Mouse (Mus musculus) bone marrow macrophage, adult 2 months (primary cell): ENCODE results near the gene Zfp341. TPM values are rescaled to one million over a fixed set of nuclear protein-coding genes. Genes with fewer than 3 reads are reported as not detected.

ENCODE experiments used
- H3K27ac ChIP-seq: 2 replicates; pipeline ENCODE4 v1.5.1; 2012; ENCODE audit warnings: low read depth, low read length; ENCODE audit not compliant: insufficient read depth
- H3K4me1 ChIP-seq: 2 replicates; pipeline ENCODE4 v1.6.1; 2012; ENCODE audit warnings: low read length; ENCODE audit not compliant: control insufficient read depth, insufficient read depth
- H3K4me3 ChIP-seq: 2 replicates; pipeline ENCODE4 v1.5.1; 2012; ENCODE audit warnings: mild to moderate bottlenecking, low read length, moderate library complexity; ENCODE audit not compliant: insufficient read depth
- CTCF ChIP-seq: IDR thresholded peaks from 2 replicates; pipeline ENCODE4 v1.5.1; 2012; ENCODE audit warnings: low read depth, mild to moderate bottlenecking, low read length, moderate library complexity
- POLR2A ChIP-seq: IDR thresholded peaks from 2 replicates; pipeline ENCODE4 v1.6.1; 2012; ENCODE audit warnings: mild to moderate bottlenecking, low read depth, low read length, borderline replicate concordance
- polyA plus RNA-seq: library from polyadenylated mRNA; stranded (reverse); fragments of >200 nt; gene quantifications from 2 replicates; pipeline ENCODE4 v1.2.4, GENCODE M21; 2012; ENCODE audit not compliant: missing spikeins, insufficient read depth, insufficient read length

Gene Zfp341
- polyA plus RNA-seq, 1 experiment, result 2.4 TPM

- Histone ChIP-seq H3K4me3 (peak overlapping the region; percentile 95), H3K4me1 (peaks cover 23% of the 10 kb centered on the region), H3K27ac (peak overlapping the region; percentile 31)
- no peak for TF ChIP-seq POLR2A
- no peak for TF ChIP-seq CTCF
Measured at GRCm38 (mm10) chr2:154659070-154659469, 46.0 kb downstream of the Zfp341 start.

- peaks cover 23% of the 10 kb centered on the region for H3K4me1 ChIP-seq
- no peak for TF ChIP-seq POLR2A
- no peak for TF ChIP-seq CTCF
- peak overlapping the region; percentile 31 for H3K27ac ChIP-seq
- H3K4me3 ChIP-seq, result peak overlapping the region; percentile 95
Measured at GRCm38 (mm10) chr2:154659531-154660074, 46.5 kb downstream of the Zfp341 start.

GRCm38 (mm10) chr2:154668680-154669079, 55.6 kb downstream of the Zfp341 start:
- Histone ChIP-seq H3K4me1 (peaks cover 10% of the 10 kb centered on the region), H3K27ac (no peak overlapping the region), H3K4me3 (no peak overlapping the region)
- no peak for TF ChIP-seq POLR2A
- TF ChIP-seq CTCF, result no peak

GRCm38 (mm10) chr2:154670106-154670505, 57.0 kb downstream of the Zfp341 start:
- no peak for TF ChIP-seq POLR2A
- no peak for TF ChIP-seq CTCF
- Histone ChIP-seq H3K4me3 (no peak overlapping the region), H3K4me1 (peaks cover 18% of the 10 kb centered on the region), H3K27ac (no peak overlapping the region)

- H3K27ac ChIP-seq, result no peak overlapping the region
- no peak overlapping the region for H3K4me3 ChIP-seq
- TF ChIP-seq CTCF (no peak), POLR2A (no peak)
- H3K4me1 ChIP-seq, result peaks cover 22% of the 10 kb centered on the region
Measured at GRCm38 (mm10) chr2:154670741-154671140, 57.6 kb downstream of the Zfp341 start.

- no peak overlapping the region for H3K27ac ChIP-seq
- no peak for TF ChIP-seq CTCF
- TF ChIP-seq POLR2A, result no peak
- no peak overlapping the region for H3K4me3 ChIP-seq
- H3K4me1 ChIP-seq, result peaks cover 14% of the 10 kb centered on the region
Measured at GRCm38 (mm10) chr2:154674008-154674407, 60.9 kb downstream of the Zfp341 start.

GRCm38 (mm10) chr2:154676653-154677609, 63.8 kb downstream of the Zfp341 start:
- H3K4me3 ChIP-seq, result no peak overlapping the region
- TF ChIP-seq CTCF (no peak), POLR2A (no peak)
- peaks cover 14% of the 10 kb centered on the region for H3K4me1 ChIP-seq
- no peak overlapping the region for H3K27ac ChIP-seq

GRCm38 (mm10) chr2:154677651-154678139, 64.6 kb downstream of the Zfp341 start:
- peaks cover 15% of the 10 kb centered on the region for H3K4me1 ChIP-seq
- no peak overlapping the region for H3K4me3 ChIP-seq
- TF ChIP-seq POLR2A (no peak), CTCF (no peak)
- H3K27ac ChIP-seq, result no peak overlapping the region

- H3K4me1 ChIP-seq, result peaks cover 21% of the 10 kb centered on the region
- H3K27ac ChIP-seq, result no peak overlapping the region
- TF ChIP-seq CTCF, result no peak
- no peak for TF ChIP-seq POLR2A
- no peak overlapping the region for H3K4me3 ChIP-seq
Measured at GRCm38 (mm10) chr2:154678995-154679394, 65.9 kb downstream of the Zfp341 start.

GRCm38 (mm10) chr2:154680337-154680736, 67.2 kb downstream of the Zfp341 start:
- Histone ChIP-seq H3K4me3 (no peak overlapping the region), H3K4me1 (peaks cover 22% of the 10 kb centered on the region), H3K27ac (no peak overlapping the region)
- TF ChIP-seq CTCF (no peak), POLR2A (no peak)
